ENCODE assay signal across 28 mouse cellular contexts in the genomic region with DNA sequence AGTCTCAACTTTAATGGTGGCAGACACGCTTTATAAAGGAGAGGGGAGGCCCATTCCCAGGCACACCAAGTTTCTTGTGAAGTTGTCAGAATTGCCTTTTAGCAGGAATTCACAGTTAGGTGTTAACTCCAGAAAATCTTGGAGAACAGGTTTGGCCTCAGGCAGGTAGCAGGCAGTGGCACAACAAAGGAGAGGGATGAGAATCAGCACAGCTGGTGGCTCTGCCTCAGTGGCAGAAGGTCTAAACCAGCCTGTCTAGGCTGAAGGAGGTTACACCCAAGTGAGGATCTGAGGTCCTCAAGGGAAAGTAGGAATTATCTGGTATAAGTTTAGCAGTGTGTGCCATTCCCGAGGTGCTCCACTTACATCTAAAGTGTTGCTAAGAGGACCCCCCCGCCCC.
"Had no signal": no experiment of that assay in that cellular context is flagged by ENCODE, and none has a peak within 500 bp of the region (broad histone marks: within the 10 kb centered on the region; RNA-seq: fewer than 3 reads in every experiment).

No protein-coding gene starts in this region.

- H3K4me3 ChIP-seq: heart, embryonic 13.5 days; heart, embryonic 15.5 days; hindbrain, embryonic 10.5 days; hindbrain, embryonic 12.5 days; hindbrain, embryonic 13.5 days; hindbrain, embryonic 15.5 days; intestine, embryonic 15.5 days; kidney, embryonic 15.5 days; layer of hippocampus, adult 2 months; left cerebral cortex, adult 2 months had no signal

- H3K27me3 ChIP-seq: heart, embryonic 13.5 days; heart, embryonic 15.5 days; hindbrain, embryonic 12.5 days; hindbrain, embryonic 13.5 days; hindbrain, embryonic 15.5 days; intestine, embryonic 15.5 days; kidney, embryonic 15.5 days had no signal

- H3K9me3 ChIP-seq: heart, embryonic 13.5 days; heart, embryonic 15.5 days; hindbrain, embryonic 10.5 days; hindbrain, embryonic 12.5 days; hindbrain, embryonic 13.5 days; hindbrain, embryonic 15.5 days; intestine, embryonic 15.5 days; kidney, embryonic 15.5 days had no signal

- H3K36me3 ChIP-seq: heart, embryonic 13.5 days; heart, embryonic 15.5 days; hindbrain, embryonic 10.5 days; hindbrain, embryonic 12.5 days; hindbrain, embryonic 13.5 days; hindbrain, embryonic 15.5 days; intestine, embryonic 15.5 days; kidney, embryonic 15.5 days had no signal

- H3K4me1 ChIP-seq: heart, embryonic 13.5 days; heart, embryonic 15.5 days; hindbrain, embryonic 10.5 days; hindbrain, embryonic 12.5 days; hindbrain, embryonic 13.5 days; hindbrain, embryonic 15.5 days; intestine, embryonic 15.5 days; kidney, embryonic 15.5 days had no signal

- H3K27ac ChIP-seq: heart, embryonic 13.5 days; heart, embryonic 15.5 days; hindbrain, embryonic 10.5 days; hindbrain, embryonic 12.5 days; hindbrain, embryonic 13.5 days; hindbrain, embryonic 14.5 days; hindbrain, embryonic 15.5 days; hindbrain, postnatal 0 days; intestine, embryonic 15.5 days; kidney, embryonic 15.5 days; kidney, postnatal 0 days; layer of hippocampus, adult 2 months; left cerebral cortex, adult 2 months had no signal

- DNase-seq: heart, postnatal 10 days; heart, postnatal 14 days; heart, postnatal 36 days; heart, postnatal 4 days; kidney, adult 11 months; kidney, adult 18-20 months; kidney, adult 8-10 months; kidney, adult 9 months; kidney, postnatal 10 days; kidney, postnatal 14 days; kidney, postnatal 25 days; kidney, postnatal 36 days; kidney, postnatal 4 days; layer of hippocampus, adult 9-11 months; layer of hippocampus, postnatal 36 days had no signal

- H3K9ac ChIP-seq: heart, embryonic 13.5 days; heart, embryonic 15.5 days; hindbrain, embryonic 12.5 days; hindbrain, embryonic 13.5 days; hindbrain, embryonic 14.5 days; hindbrain, embryonic 15.5 days; intestine, embryonic 15.5 days; kidney, embryonic 15.5 days had no signal
